Mouse (Mus musculus): ENCODE data around the gene Izumo1. TPM values are rescaled to one million over a fixed set of nuclear protein-coding genes. Genes with fewer than 3 reads are reported as not detected.
A peak's percentile ranks its signal among the peaks of the same experiment; 100 is the strongest.

Gene Izumo1
- polyA plus RNA-seq, 1 experiment from 2014 or later: not detected

- Histone ChIP-seq H3K9ac (no peak overlapping the region), H3K27me3 (replicated peaks) (peaks cover 21% of the 10 kb centered on the region), H3K9me3 (no peaks in the 10 kb centered on the region), H3K4me3 (no peak overlapping the region), H3K4me2 (replicated peaks) (no peak overlapping the region), H3K4me1 (peaks cover 5% of the 10 kb centered on the region), H3K36me3 (no peaks in the 10 kb centered on the region), H3K27ac (no peak overlapping the region)
- WGBS: 75% methylated on average over 3 of the region's 3 CpGs
- ATAC-seq (ENCODE audit: low FRiP score, low read depth): no peak
These were observed 3.1 kb downstream of the Izumo1 start for GRCm38 (mm10) chr7:45624718-45625117.

GRCm38 (mm10) chr7:45625481-45625880 lies 3.9 kb downstream of the Izumo1 start:
- Histone ChIP-seq H3K4me3 (no peak overlapping the region), H3K36me3 (no peaks in the 10 kb centered on the region), H3K4me2 (replicated peaks) (no peak overlapping the region), H3K27me3 (replicated peaks) (peaks cover 18% of the 10 kb centered on the region), H3K4me1 (peaks cover 5% of the 10 kb centered on the region), H3K9me3 (no peaks in the 10 kb centered on the region), H3K9ac (no peak overlapping the region), H3K27ac (no peak overlapping the region)
- 87% methylated on average over 8 of the region's 8 CpGs for WGBS
- no peak for ATAC-seq (ENCODE audit: low FRiP score, low read depth)

- no peak overlapping the region for H3K4me2 ChIP-seq (replicated peaks)
- WGBS: 90% methylated on average over 7 of the region's 7 CpGs
- no peaks in the 10 kb centered on the region for H3K36me3 ChIP-seq
- no peak for ATAC-seq (ENCODE audit: low FRiP score, low read depth)
- peaks cover 18% of the 10 kb centered on the region for H3K27me3 ChIP-seq (replicated peaks)
- H3K27ac ChIP-seq: no peak overlapping the region
- peaks cover 5% of the 10 kb centered on the region for H3K4me1 ChIP-seq
- no peak overlapping the region for H3K9ac ChIP-seq
- no peaks in the 10 kb centered on the region for H3K9me3 ChIP-seq
- no peak overlapping the region for H3K4me3 ChIP-seq
These were observed 5.0 kb downstream of the Izumo1 start for GRCm38 (mm10) chr7:45626571-45627076.

DNA sequence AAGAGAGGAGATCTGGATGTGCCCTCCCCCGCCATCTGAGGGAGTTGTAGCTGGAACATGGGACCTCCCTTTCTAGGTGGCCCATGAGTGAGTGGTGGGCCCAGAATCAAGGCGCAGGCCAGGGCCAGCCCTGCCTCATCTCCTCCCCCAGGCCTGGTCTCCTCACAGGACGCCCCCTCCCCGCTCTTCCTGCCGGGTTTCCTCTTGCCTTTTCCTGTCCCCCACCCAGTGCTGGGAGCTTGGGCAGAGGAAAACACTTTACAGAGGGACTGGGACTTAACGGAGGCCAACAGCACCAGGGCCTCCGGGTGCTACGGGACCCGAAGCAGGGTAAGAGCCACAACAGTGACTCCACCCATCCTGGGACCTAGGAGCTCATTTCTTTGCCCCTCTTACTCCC lies 5.7 kb downstream of the Izumo1 start, which contains the start of gene Rasip1:
Rasip1 (plus strand) TSS at position 228 of the 400 bp plus-strand sequence.
- H3K4me3 ChIP-seq: peak within 1 kb of the TSS; percentile 55
- H3K9me3 ChIP-seq: no peaks in the 10 kb centered on the region
- H3K27me3 ChIP-seq (replicated peaks): peaks cover 20% of the 10 kb centered on the region
- no peaks in the 10 kb centered on the region for H3K36me3 ChIP-seq
- 84% methylated on average over 9 of the region's 9 CpGs for WGBS
- peak within 1 kb of the TSS; percentile 83 for H3K9ac ChIP-seq
- no peak for ATAC-seq (ENCODE audit: low FRiP score, low read depth)
- peak within 1 kb of the TSS; percentile 75 for H3K27ac ChIP-seq
- H3K4me1 ChIP-seq: peaks cover 9% of the 10 kb centered on the region
- H3K4me2 ChIP-seq (replicated peaks): peak within 1 kb of the TSS; percentile 97

DNA sequence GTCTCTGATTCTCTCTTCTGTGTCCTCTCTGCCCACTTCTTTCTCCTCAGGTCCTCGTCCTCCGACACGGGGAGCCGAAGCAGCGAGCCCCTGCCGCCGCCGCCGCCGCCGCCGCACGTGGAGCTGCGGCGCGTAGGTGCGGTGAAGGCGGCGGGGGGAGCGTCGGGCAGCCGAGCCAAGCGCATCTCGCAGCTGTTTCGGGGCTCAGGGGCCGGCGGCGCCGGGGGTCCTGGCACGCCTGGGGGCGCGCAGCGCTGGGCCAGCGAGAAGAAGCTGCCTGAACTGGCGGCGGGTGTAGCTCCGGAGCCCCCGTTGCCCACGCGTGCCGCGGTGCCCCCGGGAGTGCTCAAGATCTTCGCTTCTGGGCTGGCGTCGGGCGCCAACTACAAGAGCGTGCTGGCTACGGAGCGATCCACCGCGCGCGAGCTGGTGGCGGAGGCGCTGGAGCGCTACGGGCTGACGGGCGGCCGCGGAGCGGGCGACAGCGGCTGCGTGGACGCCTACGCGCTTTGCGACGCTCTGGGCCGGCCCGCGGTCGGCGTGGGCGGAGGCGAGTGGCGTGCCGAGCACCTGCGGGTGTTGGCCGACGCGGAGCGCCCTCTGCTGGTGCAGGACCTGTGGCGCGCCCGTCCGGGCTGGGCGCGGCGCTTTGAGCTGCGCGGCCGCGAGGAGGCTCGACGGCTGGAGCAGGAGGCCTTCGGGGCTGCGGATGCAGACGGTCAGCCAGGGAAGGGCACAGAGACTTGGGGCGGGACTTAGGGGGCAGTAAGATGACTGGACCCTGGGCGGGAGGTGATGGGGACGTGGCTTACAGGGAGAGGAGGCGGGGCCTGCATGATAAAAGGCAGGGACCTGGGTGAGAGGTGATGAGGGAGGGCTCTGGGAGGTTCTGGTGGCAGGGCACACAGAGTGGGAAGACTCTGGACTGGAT lies 7.0 kb downstream of the Izumo1 start:
- ATAC-seq (ENCODE audit: low FRiP score, low read depth): peak; percentile 77
- under 1% methylated on average over 105 of the region's 105 CpGs for WGBS
- peaks cover 27% of the 10 kb centered on the region for H3K27me3 ChIP-seq (replicated peaks)
- peaks cover 15% of the 10 kb centered on the region for H3K4me1 ChIP-seq
- H3K4me2 ChIP-seq (replicated peaks): peak overlapping the region; percentile 97
- H3K9ac ChIP-seq: peak overlapping the region; percentile 83
- peak overlapping the region; percentile 75 for H3K27ac ChIP-seq
- H3K4me3 ChIP-seq: peak overlapping the region; percentile 55
- H3K36me3 ChIP-seq: no peaks in the 10 kb centered on the region
- no peaks in the 10 kb centered on the region for H3K9me3 ChIP-seq

DNA sequence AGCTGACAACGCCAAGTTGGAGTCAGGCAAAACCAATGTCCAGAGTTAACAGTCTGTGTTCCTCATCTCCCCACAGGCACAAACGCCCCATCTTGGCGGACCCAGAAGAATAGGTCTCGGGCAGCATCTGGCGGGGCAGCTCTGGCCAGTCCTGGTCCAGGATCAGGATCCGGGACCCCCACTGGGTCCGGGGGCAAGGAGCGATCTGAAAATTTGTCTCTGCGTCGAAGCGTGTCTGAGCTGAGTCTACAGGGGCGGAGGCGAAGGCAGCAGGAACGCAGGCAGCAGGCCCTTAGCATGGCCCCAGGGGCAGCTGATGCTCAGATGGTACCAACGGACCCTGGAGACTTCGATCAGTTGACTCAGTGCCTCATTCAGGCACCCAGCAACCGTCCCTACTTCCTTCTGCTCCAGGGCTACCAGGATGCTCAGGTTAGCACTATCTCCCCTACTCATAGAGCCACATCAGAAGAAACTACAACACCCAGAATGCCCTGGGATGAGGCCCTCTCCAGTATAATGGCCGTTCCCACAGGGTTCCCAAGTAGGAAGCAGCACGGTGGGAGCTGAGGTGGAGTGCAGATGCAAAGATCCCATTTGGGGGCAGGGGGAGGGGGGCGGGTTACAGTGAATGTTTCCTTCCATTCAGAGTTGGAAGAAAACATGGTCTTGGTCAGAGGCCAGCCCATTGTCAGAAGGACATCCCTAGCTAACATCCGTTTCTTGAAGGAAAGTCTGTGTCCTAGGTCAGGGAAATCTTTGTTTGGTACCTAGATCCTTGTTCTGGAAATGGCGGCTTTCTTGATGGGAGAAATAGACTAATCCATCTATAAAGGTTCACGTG lies 8.7 kb downstream of the Izumo1 start:
- H3K9ac ChIP-seq: no peak overlapping the region
- 75% methylated on average over 23 of the region's 23 CpGs for WGBS
- ATAC-seq (ENCODE audit: low FRiP score, low read depth): no peak
- 0 out of 2 replicates have a peak overlapping the region, but pooled peaks have one; percentile 20 for H3K4me2 ChIP-seq (replicated peaks)
- peaks cover 27% of the 10 kb centered on the region for H3K27me3 ChIP-seq (replicated peaks)
- H3K36me3 ChIP-seq: no peaks in the 10 kb centered on the region
- peaks cover 15% of the 10 kb centered on the region for H3K4me1 ChIP-seq
- H3K9me3 ChIP-seq: no peaks in the 10 kb centered on the region
- H3K27ac ChIP-seq: no peak overlapping the region
- H3K4me3 ChIP-seq: no peak overlapping the region

DNA sequence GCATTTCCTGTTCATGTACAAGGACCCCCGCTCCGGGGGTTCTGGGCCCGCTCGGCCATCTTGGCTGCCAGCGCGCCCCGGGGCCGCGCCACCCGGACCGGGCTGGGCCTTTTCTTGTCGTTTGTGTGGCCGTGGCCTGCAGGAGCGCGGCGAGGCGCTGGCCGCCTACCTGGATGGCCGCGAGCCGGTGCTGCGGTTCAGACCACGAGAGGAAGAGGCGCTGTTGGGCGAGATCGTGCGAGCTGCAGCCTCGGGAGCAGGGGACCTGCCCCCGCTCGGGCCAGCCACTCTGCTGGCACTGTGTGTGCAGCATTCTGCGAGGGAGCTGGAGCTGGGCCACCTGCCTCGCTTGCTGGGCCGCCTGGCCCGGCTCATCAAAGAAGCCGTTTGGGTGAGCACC lies 10.9 kb downstream of the Izumo1 start:
- Histone ChIP-seq H3K4me1 (peaks cover 15% of the 10 kb centered on the region), H3K27ac (no peak overlapping the region), H3K36me3 (peaks cover 5% of the 10 kb centered on the region; the same call in 1 of the 2 replicates), H3K27me3 (replicated peaks) (peaks cover 16% of the 10 kb centered on the region), H3K9me3 (no peaks in the 10 kb centered on the region), H3K9ac (peak overlapping the region; percentile 48), H3K4me3 (peak overlapping the region; percentile 15; the same call in 1 of the 2 replicates), H3K4me2 (replicated peaks) (peak overlapping the region; percentile 54)
- no peak for ATAC-seq (ENCODE audit: low FRiP score, low read depth)
- 21% methylated on average over 35 of the region's 35 CpGs for WGBS

GRCm38 (mm10) chr7:45634946-45635681 lies 13.5 kb downstream of the Izumo1 start:
- Histone ChIP-seq H3K27me3 (replicated peaks) (0 out of 2 replicates have a peak, but pooled peaks cover 9% of the 10 kb centered on the region), H3K4me1 (peaks cover 14% of the 10 kb centered on the region), H3K4me2 (replicated peaks) (no peak overlapping the region), H3K9me3 (no peaks in the 10 kb centered on the region), H3K36me3 (peaks cover 5% of the 10 kb centered on the region; the same call in 1 of the 2 replicates), H3K9ac (no peak overlapping the region), H3K4me3 (no peak overlapping the region), H3K27ac (no peak overlapping the region)
- WGBS: 92% methylated on average over 11 of the region's 11 CpGs
- ATAC-seq (ENCODE audit: low FRiP score, low read depth): no peak

- 86% methylated on average over 15 of the region's 15 CpGs for WGBS
- no peaks in the 10 kb centered on the region for H3K9me3 ChIP-seq
- peaks cover 14% of the 10 kb centered on the region for H3K4me1 ChIP-seq
- H3K27ac ChIP-seq: no peak overlapping the region
- H3K27me3 ChIP-seq (replicated peaks): 0 out of 2 replicates have a peak, but pooled peaks cover 9% of the 10 kb centered on the region
- H3K4me2 ChIP-seq (replicated peaks): no peak overlapping the region
- no peak for ATAC-seq (ENCODE audit: low FRiP score, low read depth)
- H3K9ac ChIP-seq: no peak overlapping the region
- H3K4me3 ChIP-seq: no peak overlapping the region
- peaks cover 5% of the 10 kb centered on the region; the same call in 1 of the 2 replicates for H3K36me3 ChIP-seq
These were observed 14.4 kb downstream of the Izumo1 start for GRCm38 (mm10) chr7:45635711-45636688.

- no peak for ATAC-seq (ENCODE audit: low FRiP score, low read depth)
- Histone ChIP-seq H3K4me3 (no peak overlapping the region), H3K9me3 (no peaks in the 10 kb centered on the region), H3K4me1 (peaks cover 12% of the 10 kb centered on the region), H3K36me3 (peaks cover 5% of the 10 kb centered on the region; the same call in 1 of the 2 replicates), H3K27me3 (replicated peaks) (0 out of 2 replicates have a peak, but pooled peaks cover 4% of the 10 kb centered on the region), H3K27ac (no peak overlapping the region), H3K4me2 (replicated peaks) (peak overlapping the region; percentile 53; the same call in 1 of the 2 replicates), H3K9ac (0 out of 2 replicates have a peak overlapping the region, but pooled peaks have one; percentile 23)
- WGBS: 94% methylated on average over 6 of the region's 6 CpGs
These were observed 16.1 kb downstream of the Izumo1 start for GRCm38 (mm10) chr7:45637710-45638109.

Measured in neural tube, embryonic 12.5 days (tissue).